Mouse (Mus musculus) adrenal gland, adult (tissue): ENCODE data around the gene Hck.

Experiments
- DNase-seq, 2 experiments: peaks; one replicate each; pipeline ENCODE4 v3.0.0; 2022 to 2023; ENCODE audit warnings: low spot score in 1 of 2; ENCODE audit not compliant: inconsistent age in 2 of 2

Hck gene

GRCm38 (mm10) chr2:153089316-153089715, 19.0 kb upstream of the Hck start:
- DNase-seq = peak in 1 of 2 experiments; percentile 9

DNA sequence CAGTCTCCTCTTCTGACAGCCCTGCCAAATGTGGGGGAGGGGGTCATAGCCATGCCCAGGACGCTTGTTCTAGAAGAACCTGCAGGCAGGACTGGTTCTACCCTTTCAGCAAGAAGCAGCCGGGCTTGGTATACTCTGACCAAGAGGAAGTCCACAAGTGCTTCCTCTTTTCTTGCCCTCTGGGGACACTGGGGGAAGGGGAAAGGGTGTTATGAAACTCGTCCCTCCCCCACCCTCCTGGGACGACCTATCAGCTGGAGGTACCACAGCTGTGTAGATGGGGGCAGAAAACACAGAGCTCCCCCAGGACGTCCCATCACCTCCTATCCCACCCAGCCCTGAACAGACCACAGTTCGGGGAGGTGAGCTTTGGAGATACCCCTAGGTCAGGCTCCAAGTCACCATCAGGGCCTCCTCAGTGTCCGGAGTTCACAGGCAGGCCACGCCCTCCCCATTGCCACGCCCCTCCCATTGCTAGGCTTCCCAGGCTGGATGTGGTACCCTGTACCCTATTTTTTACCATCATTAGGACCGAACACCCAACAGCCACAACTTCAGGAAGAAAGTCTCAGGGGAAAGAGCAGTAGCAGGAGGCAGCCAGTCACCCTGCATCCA, 17.6 kb upstream of the Hck start:
- DNase-seq = peak in 1 of 2 experiments; percentile 51

- DNase-seq = no peak
Observed at GRCm38 (mm10) chr2:153107046-153107766, 1.1 kb upstream of the Hck start.

DNA sequence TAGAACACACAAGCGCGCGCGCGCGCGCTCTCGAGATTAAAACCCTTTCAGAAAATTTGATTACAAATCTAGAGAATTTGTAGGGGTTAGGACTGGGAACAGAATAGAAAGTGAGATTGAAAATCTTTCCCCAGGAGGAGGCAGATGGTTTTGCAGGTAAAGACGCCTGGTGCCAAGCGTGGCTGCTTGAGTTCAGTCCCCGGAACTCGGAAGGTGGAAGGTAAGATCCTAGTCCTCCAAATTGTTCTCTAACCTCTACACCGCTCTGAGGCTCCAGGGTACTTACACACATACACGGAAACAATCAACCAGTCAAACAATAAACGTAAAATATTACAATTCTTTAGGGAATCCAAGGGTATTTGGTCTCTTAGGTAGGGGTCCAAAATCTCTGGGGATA, 466 bp upstream of the Hck start:
- DNase-seq = no peak

DNA sequence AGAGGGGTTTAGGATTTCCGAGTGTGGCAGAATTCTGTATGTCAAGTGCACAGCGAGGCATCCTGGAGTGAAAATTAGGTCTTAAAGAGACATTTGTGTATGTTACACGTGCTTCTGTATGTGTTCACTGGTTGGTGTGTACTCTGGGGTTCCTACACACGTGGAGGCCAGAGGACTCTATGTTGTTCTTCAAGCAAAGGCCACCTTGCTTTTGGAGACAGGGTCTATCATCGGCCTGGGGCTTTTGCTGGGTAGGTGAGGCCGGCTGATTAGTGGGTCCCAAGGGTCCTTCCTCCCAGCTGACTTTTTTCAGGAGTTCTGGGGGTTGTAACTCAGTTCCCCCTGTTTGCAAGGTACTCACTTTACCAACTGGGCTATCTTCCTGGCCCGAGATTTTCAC, 1.3 kb downstream of the Hck start:
- no peak for DNase-seq

DNA sequence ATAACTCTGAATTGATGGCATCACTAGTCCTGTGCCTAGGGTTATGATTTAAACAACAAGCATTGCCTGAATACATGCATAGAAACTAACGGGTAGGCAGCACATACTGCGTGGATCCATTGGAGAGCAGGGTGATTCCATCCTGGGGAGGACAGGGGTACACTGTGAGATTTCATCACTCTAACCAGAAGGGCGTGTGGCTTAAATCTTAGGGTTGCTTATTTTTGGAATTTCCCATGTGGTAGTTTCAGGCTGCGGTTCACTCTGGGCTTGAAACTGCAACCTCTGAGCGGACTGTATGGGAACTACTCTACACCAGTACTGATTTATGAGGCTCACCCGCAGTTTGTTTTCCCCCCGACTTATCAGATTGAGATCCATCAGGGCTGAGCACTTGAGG, 3.0 kb downstream of the Hck start:
- DNase-seq = no peak

DNA sequence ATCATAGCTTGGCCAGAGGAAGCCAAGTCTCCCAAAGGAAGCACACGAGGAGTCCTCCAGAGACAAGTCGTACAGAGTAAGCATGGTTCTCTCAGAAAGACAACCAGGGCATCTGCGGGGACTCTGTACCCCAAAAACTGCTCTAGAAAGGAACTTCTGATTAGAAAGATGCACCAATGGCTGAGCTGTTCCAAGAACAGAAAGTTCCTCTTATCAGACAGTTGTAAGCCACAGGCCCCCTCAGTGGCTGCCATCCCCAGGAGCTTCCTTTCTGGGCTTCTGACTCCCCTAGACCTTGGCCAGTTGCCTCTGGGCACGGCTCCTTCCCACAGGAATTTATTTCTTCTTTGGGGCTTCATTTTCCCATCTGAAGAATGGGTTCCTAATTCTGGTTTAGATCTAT, 7.4 kb downstream of the Hck start:
- no peak for DNase-seq

DNA sequence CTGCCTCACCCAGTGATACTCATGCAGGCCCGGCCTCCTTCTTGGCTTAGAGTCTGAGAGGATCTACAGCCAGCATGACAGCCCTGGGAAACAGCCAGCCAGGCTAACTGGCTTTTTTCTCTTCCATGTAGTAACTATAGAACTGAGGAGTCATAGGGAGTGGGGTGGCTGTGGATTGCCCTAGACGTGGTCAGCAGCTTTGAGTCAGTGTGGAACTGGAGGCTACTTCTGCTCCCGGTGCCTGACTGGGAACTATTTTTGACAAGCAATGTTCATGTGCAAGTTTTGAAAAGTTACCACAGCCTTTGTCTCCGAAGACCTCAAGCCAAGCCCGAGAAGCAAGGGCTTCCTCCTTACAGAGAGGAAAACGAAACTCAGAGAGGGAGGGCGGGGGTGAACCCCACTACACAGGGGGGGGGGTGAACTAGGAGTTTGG, 8.8 kb downstream of the Hck start:
- DNase-seq = no peak

DNA sequence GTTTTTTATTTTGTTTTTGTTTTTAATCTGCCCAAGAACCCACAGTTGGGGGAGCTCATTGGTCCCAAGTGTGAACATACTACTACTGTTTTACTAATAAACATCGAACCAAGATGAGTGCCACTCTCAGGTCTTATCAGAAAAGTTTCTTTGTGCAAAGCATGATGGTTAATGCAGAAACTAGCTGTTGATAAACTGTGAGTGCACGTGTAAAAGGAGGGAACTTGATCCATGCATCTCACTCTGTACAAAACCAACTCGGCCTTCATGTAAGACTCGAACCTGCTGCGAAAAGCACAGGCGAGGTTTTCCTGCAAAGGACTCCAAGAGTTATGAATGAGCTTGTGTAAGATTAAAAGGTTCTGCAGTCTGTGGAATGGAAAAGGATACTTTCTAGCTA, 11.2 kb downstream of the Hck start:
- no peak for DNase-seq

DNA sequence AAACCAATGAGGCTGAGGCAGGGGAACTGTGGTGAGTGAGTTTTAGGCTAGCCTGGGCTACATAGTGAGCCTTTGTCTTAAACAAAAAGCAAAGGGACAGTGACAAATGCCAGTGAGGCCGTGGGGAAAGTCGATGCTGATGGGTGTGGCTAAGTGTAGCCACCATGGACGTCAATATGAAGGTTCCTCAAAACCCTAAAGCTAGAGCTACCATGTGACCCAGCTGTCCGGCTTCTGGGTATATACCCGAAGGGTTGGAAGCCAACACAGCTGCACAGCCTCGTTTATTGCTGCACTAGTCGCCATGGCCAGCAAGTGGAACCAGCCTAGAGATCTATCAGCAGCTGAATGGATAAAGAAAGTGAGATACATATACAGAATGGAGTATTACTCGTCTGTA, 11.9 kb downstream of the Hck start:
- DNase-seq = no peak

DNA sequence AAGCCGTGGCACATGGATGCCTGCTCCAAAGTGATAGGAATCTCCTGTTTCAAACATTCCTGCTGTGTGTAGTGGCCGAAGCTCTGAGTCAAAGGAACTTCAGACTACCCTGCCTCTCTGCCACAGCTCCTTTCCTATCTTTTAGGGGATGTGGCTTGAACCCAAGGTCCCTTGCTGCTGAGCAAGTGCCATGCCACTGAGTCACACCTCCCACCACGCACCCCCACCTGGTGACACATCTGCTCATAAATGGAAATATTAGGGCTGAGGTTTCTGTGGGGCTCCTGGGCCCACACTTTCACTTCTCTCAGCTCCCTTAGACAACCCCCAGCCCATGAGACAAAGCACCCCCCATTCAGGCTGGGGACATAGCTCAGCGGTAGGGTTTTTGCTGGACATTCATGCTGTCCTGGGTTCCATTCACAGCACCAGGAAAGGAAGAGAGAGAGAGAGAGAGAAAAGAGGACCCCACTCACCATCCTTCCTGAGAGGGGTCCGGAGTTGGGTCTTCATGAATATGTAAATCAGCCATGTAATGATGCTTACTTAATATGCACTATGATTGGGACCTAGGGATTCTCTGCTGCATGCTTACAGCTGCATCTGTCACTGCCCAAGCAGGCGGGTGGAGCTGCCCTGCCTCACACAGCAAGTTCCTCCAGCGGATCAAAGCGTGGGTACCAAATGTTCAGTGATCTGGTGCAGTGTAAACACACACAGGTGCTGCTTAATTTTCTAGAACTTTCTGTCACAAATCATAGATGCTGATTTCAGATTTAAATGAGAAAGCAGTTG, 13.8 kb downstream of the Hck start:
- peak; percentile 64 to 72 for DNase-seq

GRCm38 (mm10) chr2:153122701-153123100, 14.4 kb downstream of the Hck start:
- no peak for DNase-seq

GRCm38 (mm10) chr2:153125875-153126274, 17.6 kb downstream of the Hck start:
- DNase-seq = no peak

DNA sequence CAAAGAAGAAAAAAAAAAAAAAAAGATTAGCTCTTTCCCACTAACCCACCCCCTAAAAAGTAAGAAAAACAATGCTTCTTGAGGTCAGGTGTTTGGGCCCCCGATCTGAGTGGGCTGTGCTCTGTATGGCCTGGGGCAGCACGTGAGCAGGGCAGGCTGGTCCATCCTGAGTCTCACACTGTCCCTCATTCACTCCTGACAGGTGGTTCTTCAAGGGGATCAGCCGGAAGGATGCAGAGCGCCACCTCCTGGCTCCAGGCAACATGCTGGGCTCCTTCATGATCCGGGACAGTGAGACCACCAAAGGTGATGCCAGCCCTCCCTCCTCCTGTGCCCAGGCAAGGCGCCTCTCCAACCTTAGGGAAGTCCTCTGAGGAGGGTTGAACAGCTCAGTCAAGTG, 22.8 kb downstream of the Hck start:
- peak in 1 of 2 experiments; percentile 52 for DNase-seq

DNA sequence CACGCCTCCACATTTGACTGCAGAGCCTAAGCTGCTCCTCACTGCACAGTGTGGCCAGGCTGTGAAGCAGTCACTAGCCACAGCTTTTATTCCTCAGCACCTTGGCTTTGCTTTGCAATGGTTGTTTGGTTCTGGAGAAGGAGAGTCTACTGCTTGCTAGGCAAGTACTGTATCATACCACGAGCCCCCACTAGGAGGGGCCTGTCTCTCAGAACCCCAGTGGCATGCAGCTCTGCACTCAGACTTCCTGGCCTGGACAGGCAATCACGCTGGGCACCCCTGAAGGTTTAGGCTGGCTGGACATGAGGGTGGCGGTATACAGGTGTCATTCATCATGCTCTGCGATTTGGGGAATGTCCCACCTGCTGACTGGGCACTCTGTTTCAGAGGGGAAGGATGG, 26.0 kb downstream of the Hck start:
- no peak for DNase-seq

DNA sequence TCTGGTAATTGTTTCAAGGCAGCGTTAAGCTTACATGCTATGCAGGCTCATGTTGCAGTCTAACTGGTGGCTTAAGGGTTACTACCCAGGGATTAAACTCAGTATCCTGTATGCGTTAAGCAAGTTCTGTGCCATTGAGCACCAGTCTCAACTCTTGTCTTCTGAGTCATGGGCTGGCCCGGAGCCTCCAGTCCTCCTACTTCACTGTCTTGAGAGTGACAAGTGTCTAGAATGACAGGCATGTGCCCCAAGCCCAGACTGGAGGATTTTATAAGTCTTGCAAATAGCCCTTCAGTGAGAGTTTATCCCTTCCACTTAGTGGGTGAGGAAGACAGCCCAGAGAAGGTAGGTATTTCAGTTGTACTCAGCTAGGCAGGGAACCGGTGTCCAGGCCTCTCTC, 27.9 kb downstream of the Hck start:
- no peak for DNase-seq

GRCm38 (mm10) chr2:153139158-153139557, 30.9 kb downstream of the Hck start:
- no peak for DNase-seq

- peak in 1 of 2 experiments; percentile 52 for DNase-seq
Observed at GRCm38 (mm10) chr2:153139996-153140613, 31.8 kb downstream of the Hck start.

- peak; percentile 44 to 89 for DNase-seq
Observed at GRCm38 (mm10) chr2:153142620-153143199, 34.4 kb downstream of the Hck start.

- no peak for DNase-seq
Observed at GRCm38 (mm10) chr2:153145346-153145745, 37.1 kb downstream of the Hck start.

GRCm38 (mm10) chr2:153147236-153147635, 39.0 kb downstream of the Hck start:
- peak in 1 of 2 experiments; percentile 40 for DNase-seq
